Mouse (Mus musculus) cerebellum, postnatal 36 days (tissue): ENCODE results near the gene Crygs.

ENCODE experiments used
- DNase-seq, 2 experiments: peaks; one replicate each; pipeline ENCODE4 v3.0.0; 2021 to 2022; ENCODE audit warnings: mixed read lengths in 2 of 2

Gene Crygs

GRCm38 (mm10) chr16:22811477-22811876 lies at the start of gene Crygs:
Crygs (minus strand) TSS chr16:22811577.
- DNase-seq, result no peak

GRCm38 (mm10) chr16:22857431-22858113 lies 46.2 kb upstream of the Crygs start, which contains the start of the genes Tbccd1 and Dnajb11:
Tbccd1 (minus strand) TSS chr16:22857669.
Dnajb11 (plus strand) TSS chr16:22857845.
- peak; percentile 99 for DNase-seq

- DNase-seq, result no peak
Measured at GRCm38 (mm10) chr16:22856773-22857172, 45.4 kb upstream of the Crygs start.

GRCm38 (mm10) chr16:22852709-22853108 lies 41.3 kb upstream of the Crygs start:
- DNase-seq, result no peak

DNA sequence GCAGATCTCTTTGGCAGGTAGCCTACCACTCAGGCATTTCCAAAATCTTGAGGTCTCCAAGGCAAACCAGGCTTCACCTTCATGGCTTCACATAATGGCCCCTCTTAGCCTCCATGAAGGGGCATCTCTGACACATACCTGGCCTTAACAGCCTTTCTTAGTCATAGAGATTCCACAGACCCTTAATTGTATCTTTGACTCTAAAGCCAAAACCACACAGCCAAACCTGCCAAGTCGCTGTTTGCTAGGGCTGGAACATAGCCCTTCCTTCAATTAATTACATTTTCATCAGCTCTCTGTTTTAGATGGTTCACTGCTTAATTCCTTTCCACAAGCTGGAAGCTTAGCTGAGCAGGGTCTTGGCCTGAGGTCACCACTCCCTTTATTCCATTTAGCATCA lies 37.0 kb upstream of the Crygs start:
- DNase-seq, result no peak

- DNase-seq, result no peak
Measured at GRCm38 (mm10) chr16:22847686-22848085, 36.3 kb upstream of the Crygs start.

GRCm38 (mm10) chr16:22845481-22845880 lies 34.1 kb upstream of the Crygs start:
- DNase-seq, result no peak

DNA sequence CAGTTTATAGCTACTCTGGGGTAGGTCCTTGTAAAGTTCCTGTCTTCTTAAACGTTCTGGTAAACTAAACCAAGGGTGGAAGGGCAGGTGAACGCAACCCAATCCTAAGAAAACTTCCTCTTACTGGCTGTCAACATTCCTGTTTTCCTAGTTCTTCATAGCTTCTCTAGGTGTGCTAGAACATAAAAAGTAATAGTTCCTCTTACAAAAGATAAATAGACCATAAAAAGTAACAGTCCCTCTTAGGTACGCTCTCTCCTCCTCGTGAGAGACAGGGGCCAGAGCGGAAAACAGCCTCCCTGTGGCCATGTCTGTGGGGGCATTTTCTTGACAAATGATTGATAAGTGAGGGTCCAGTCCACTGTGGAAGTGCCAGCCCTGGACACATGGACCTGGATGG lies 33.5 kb upstream of the Crygs start:
- no peak for DNase-seq

- DNase-seq, result peak; percentile 77 to 81
Measured at GRCm38 (mm10) chr16:22844061-22844801, 32.9 kb upstream of the Crygs start.

GRCm38 (mm10) chr16:22842871-22843270 lies 31.5 kb upstream of the Crygs start:
- DNase-seq, result no peak

GRCm38 (mm10) chr16:22839146-22839857 lies 27.9 kb upstream of the Crygs start:
- no peak for DNase-seq

- DNase-seq, result no peak
Measured at GRCm38 (mm10) chr16:22832932-22833525, 21.7 kb upstream of the Crygs start.

GRCm38 (mm10) chr16:22820731-22821130 lies 9.4 kb upstream of the Crygs start:
- peak in 1 of 2 experiments; percentile 11 for DNase-seq

GRCm38 (mm10) chr16:22807468-22808070 lies 3.8 kb downstream of the Crygs start:
- DNase-seq, result peak; percentile 78 to 86

DNA sequence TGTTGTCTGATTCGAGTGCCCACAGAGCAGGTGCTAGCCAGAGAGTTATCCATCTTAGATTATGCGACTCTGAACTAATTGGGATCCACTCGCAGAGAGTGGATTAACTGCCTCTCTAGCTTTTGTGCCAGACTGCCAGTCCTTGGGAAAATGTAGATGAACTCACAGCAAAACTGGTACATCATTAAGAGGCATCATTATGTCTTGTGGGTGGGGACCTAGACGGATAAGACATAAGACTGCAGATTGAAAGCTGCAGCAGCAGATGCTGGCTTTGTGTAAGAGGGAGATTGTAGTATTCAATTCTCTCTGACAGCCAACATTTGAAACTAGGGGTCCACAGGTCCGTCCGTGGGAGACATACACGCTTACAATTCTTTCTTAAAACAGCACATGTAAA lies 8.6 kb downstream of the Crygs start:
- DNase-seq, result no peak

DNA sequence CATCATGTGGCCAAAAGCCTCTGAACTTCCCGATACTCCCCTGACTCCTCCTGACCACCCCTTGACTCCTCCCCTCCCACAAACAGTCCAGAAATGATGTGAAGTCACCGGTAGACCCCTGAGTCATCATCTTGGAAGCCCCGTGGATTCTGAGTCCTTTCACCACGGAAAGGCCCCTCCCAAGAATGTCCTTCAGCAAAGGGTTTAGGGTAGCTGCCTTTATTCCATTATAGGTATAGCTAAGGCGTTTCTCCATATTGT lies 10.6 kb downstream of the Crygs start:
- no peak for DNase-seq

GRCm38 (mm10) chr16:22800026-22800848 lies 11.1 kb downstream of the Crygs start:
- no peak for DNase-seq

DNA sequence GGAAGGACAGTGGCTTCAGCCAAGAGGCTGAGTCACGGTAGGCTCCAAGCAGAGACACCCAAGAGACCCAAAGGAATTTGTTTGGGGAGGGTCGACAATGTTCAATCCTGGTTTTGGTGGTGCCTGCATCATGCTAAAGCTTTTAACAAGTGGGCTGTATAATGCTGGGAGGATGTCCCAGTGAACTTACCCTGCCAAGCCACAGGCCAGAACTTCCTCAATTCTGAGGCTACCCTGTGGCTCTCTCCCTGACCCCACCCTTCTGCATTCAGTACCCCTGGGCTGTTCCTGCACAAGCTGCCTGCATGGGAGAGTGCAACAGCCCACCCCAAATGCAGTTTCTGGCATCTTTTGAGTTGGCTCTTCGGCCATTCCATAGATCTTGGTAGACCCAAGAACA lies 12.9 kb downstream of the Crygs start:
- no peak for DNase-seq

- DNase-seq, result peak; percentile 79 to 83
Measured at GRCm38 (mm10) chr16:22797521-22797920, 13.9 kb downstream of the Crygs start.

GRCm38 (mm10) chr16:22795497-22795896 lies 15.9 kb downstream of the Crygs start:
- no peak for DNase-seq

GRCm38 (mm10) chr16:22791235-22791634 lies 20.1 kb downstream of the Crygs start:
- no peak for DNase-seq

- peak; percentile 49 to 68 for DNase-seq
Measured at GRCm38 (mm10) chr16:22789908-22790367, 21.4 kb downstream of the Crygs start.
